Mouse (Mus musculus): ENCODE measurements around the gene Itgal.

- TF ChIP-seq GATA1 (IDR thresholded peaks at IDR 0.05; ENCODE audit: low read length) (no peak), TAL1 (IDR thresholded peaks at IDR 0.05; ENCODE audit: low read length) (no peak)
Measured at GRCm38 (mm10) chr7:127342332-127342731, 46.3 kb downstream of the Itgal start.

Data from erythroblast, embryonic 14.5 days (primary cell).